Mouse (Mus musculus) lung, embryonic 14.5 days (tissue): ENCODE measurements around the gene Smap1. TPM values are rescaled to one million over a fixed set of nuclear protein-coding genes. Genes with fewer than 3 reads are reported as not detected.
A peak's percentile ranks its signal among the peaks of the same experiment; 100 is the strongest.

ENCODE experiments used
- ATAC-seq: fragments of 200-750 bp; cut with Nextera tagmentation; 2 replicates; pipeline ENCODE4 v1.8.0; 2017; ENCODE audit warnings: mild to moderate bottlenecking, moderate TSS enrichment, moderate library complexity; ENCODE audit not compliant: insufficient read depth
- DNase-seq: peaks from one replicate; pipeline ENCODE4 v3.0.0-alpha.2; 2015
- H3K27ac ChIP-seq: fragments of 300-500 bp; sonication (generic); 2 replicates; pipeline ENCODE4 v1.5.1; 2014; ENCODE audit warnings: low read depth, mild to moderate bottlenecking, moderate library complexity
- H3K27me3 ChIP-seq: fragments of 300-500 bp; sonication (generic); 2 replicates; pipeline ENCODE4 v1.6.1; 2014; ENCODE audit warnings: low read length, control low read depth; ENCODE audit not compliant: insufficient read depth
- H3K36me3 ChIP-seq: fragments of 300-500 bp; sonication (generic); 2 replicates; pipeline ENCODE4 v1.6.1; 2014; ENCODE audit warnings: control low read depth; ENCODE audit not compliant: insufficient read depth
- H3K4me1 ChIP-seq: fragments of 300-500 bp; sonication (generic); 2 replicates; pipeline ENCODE4 v1.6.1; 2014; ENCODE audit warnings: antibody characterized with exemption, control low read depth; ENCODE audit not compliant: insufficient read depth
- H3K4me2 ChIP-seq: fragments of 300-500 bp; sonication (generic); 2 replicates; pipeline ENCODE4 v1.6.1; 2014; ENCODE audit warnings: mild to moderate bottlenecking
- H3K4me3 ChIP-seq: fragments of 300-500 bp; sonication (generic); 2 replicates; pipeline ENCODE4 v1.5.1; 2014; ENCODE audit warnings: low read depth, low read length
- H3K9ac ChIP-seq: fragments of 300-500 bp; sonication (generic); 2 replicates; pipeline ENCODE4 v1.6.1; 2014
- H3K9me3 ChIP-seq: fragments of 300-500 bp; sonication (generic); 2 replicates; pipeline ENCODE4 v1.6.1; 2016; ENCODE audit warnings: low read depth, low read length, control low read depth
- CTCF ChIP-seq: IDR thresholded peaks from 2 replicates; pipeline ENCODE4 v1.5.1; 2016; ENCODE audit warnings: antibody characterized with exemption, low read depth
- WGBS: fragments of 180-500 bp; shearing (Covaris S2); extraction: QIAGEN DNeasy Blood & Tissue Kit; methylation state at CpG from one replicate; pipeline ENCODE4 v1.1.7; 2014; 5-methylcytosine and 5-hydroxymethylcytosine counted together
- polyA plus RNA-seq: library from polyadenylated mRNA; unstranded; fragments of >200 nt; fragmentation: Nextera tagmentation; extraction: Ambion mirVana; gene quantifications from 2 replicates; pipeline ENCODE4 v1.2.1, GENCODE M21; 2014

The Smap1 gene
- polyA plus RNA-seq, 1 experiment from 2014 or later = 50.2 TPM

- H3K4me3 ChIP-seq = no peak overlapping the region
- H3K4me2 ChIP-seq = no peak overlapping the region
- no peaks in the 10 kb centered on the region for H3K27me3 ChIP-seq
- 55% methylated on average over 9 of the region's 9 CpGs for WGBS
- H3K27ac ChIP-seq = no peak overlapping the region
- H3K9ac ChIP-seq = no peak overlapping the region
- no peaks in the 10 kb centered on the region for H3K36me3 ChIP-seq
- no peaks in the 10 kb centered on the region for H3K9me3 ChIP-seq
- no peak for TF ChIP-seq CTCF
- ATAC-seq (no peak), DNase-seq (no peak)
- no peaks in the 10 kb centered on the region for H3K4me1 ChIP-seq
These were observed 87.3 kb downstream of the Smap1 start for GRCm38 (mm10) chr1:23834819-23835218.

GRCm38 (mm10) chr1:23834246-23834645 lies 87.9 kb downstream of the Smap1 start:
- Histone ChIP-seq H3K9ac (no peak overlapping the region), H3K4me2 (no peak overlapping the region), H3K4me1 (no peaks in the 10 kb centered on the region), H3K9me3 (no peaks in the 10 kb centered on the region), H3K27ac (no peak overlapping the region), H3K27me3 (no peaks in the 10 kb centered on the region), H3K4me3 (no peak overlapping the region), H3K36me3 (no peaks in the 10 kb centered on the region)
- no peak for ATAC-seq
- no peak for DNase-seq
- WGBS = 78% methylated on average over 7 of the region's 7 CpGs
- no peak for TF ChIP-seq CTCF

- Histone ChIP-seq H3K9ac (no peak overlapping the region), H3K27me3 (no peaks in the 10 kb centered on the region), H3K4me3 (no peak overlapping the region), H3K27ac (no peak overlapping the region), H3K9me3 (no peaks in the 10 kb centered on the region), H3K36me3 (no peaks in the 10 kb centered on the region), H3K4me2 (no peak overlapping the region), H3K4me1 (no peaks in the 10 kb centered on the region)
- ATAC-seq (peak; percentile 74), DNase-seq (peak; percentile 81)
- 34% methylated on average over 13 of the region's 13 CpGs for WGBS
- peak; percentile 83 for TF ChIP-seq CTCF
These were observed 95.0 kb downstream of the Smap1 start for GRCm38 (mm10) chr1:23826887-23827758.

- no peak for ATAC-seq
- no peak for DNase-seq
- H3K4me3 ChIP-seq = no peak overlapping the region
These were observed 100.5 kb downstream of the Smap1 start for GRCm38 (mm10) chr1:23821615-23822014.

GRCm38 (mm10) chr1:23798306-23798705 lies 123.8 kb downstream of the Smap1 start:
- H3K27me3 ChIP-seq = no peaks in the 10 kb centered on the region
- ATAC-seq (no peak), DNase-seq (no peak)
- TF ChIP-seq CTCF = no peak
- WGBS = 83% methylated on average over 9 of the region's 9 CpGs
- H3K9ac ChIP-seq = no peak overlapping the region
- H3K9me3 ChIP-seq = no peaks in the 10 kb centered on the region
- H3K27ac ChIP-seq = no peak overlapping the region
- no peak overlapping the region for H3K4me2 ChIP-seq
- H3K4me1 ChIP-seq = no peaks in the 10 kb centered on the region
- H3K4me3 ChIP-seq = no peak overlapping the region
- H3K36me3 ChIP-seq = no peaks in the 10 kb centered on the region

More at GRCm38 (mm10) chr1:23821615-23822014, 100.5 kb downstream of the Smap1 start:
- no peak overlapping the region for H3K9ac ChIP-seq
- no peaks in the 10 kb centered on the region for H3K9me3 ChIP-seq
- no peaks in the 10 kb centered on the region for H3K27me3 ChIP-seq
- no peaks in the 10 kb centered on the region for H3K36me3 ChIP-seq
- WGBS = 70% methylated on average over 5 of the region's 5 CpGs
- no peak overlapping the region for H3K27ac ChIP-seq
- H3K4me2 ChIP-seq = no peak overlapping the region
- H3K4me1 ChIP-seq = no peaks in the 10 kb centered on the region
- no peak for TF ChIP-seq CTCF

Other genes starting within 250 kb of the Smap1 start
- 0.22 and 0.38 TPM in 2 replicates for gene B3gat2, start 160.6 kb downstream of the Smap1 start, polyA plus RNA-seq
- 72.1 and 82.7 TPM in 2 replicates for gene Sdhaf4, start 83.3 kb upstream of the Smap1 start, polyA plus RNA-seq
- 31.4 and 34.3 TPM in 2 replicates for gene Fam135a, start 178.0 kb upstream of the Smap1 start, polyA plus RNA-seq